Mouse (Mus musculus): ENCODE measurements around the gene Ncoa3. TPM values are rescaled to one million over a fixed set of nuclear protein-coding genes. Genes with fewer than 3 reads are reported as not detected.

Ncoa3 gene
- polyA plus RNA-seq, 1 experiment, result 5.6 TPM

DNA sequence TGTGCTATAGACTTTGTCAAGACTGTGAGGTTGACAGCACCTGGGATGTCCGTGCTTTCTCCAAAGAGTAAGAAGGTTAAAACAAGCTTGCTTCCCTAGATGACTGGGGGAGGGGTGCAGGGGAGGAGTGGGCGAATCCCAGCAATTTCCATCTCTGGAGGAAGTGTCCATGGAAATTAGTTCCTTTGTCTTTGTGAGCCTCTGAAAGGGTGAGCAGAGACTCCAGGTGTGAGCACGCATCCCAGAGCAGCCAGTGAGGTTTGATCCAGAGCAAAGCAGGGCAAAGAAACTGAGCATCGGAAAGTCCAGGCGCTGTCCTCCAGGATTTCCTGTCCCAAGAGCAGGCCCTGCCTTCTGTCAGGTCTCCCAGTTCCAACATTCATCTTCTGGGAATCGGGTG, 81.9 kb downstream of the Ncoa3 start:
- Histone ChIP-seq H3ac (ENCODE audit: control insufficient read depth, insufficient read length, low read depth) (no peak overlapping the region), H3K79me2 (ENCODE audit: control insufficient read depth, insufficient read depth) (no peaks in the 10 kb centered on the region), H3K4me3 (ENCODE audit: insufficient read depth, poor library complexity, severe bottlenecking) (no peak overlapping the region), H3K27me3 (ENCODE audit: control insufficient read depth, insufficient read depth, insufficient read length) (no peaks in the 10 kb centered on the region), H3K36me3 (ENCODE audit: control insufficient read depth, insufficient read depth) (peaks cover 37% of the 10 kb centered on the region), H3K79me3 (ENCODE audit: low read depth) (no peaks in the 10 kb centered on the region)
- no peak for TF ChIP-seq MYOD1 (IDR thresholded peaks at IDR 0.05; ENCODE audit: control insufficient read depth, insufficient read length, low read depth)
- no peak for TF ChIP-seq MYOG (IDR thresholded peaks at IDR 0.05; ENCODE audit: control insufficient read depth, extremely low read depth, insufficient read length)
- no peak for TF ChIP-seq CEBPB (IDR thresholded peaks at IDR 0.05; ENCODE audit: low read depth)
- no peak for TF ChIP-seq CTCF (IDR thresholded peaks at IDR 0.05; ENCODE audit: control insufficient read depth, insufficient read depth, insufficient read length)
- no peak for TF ChIP-seq FOSL1 (IDR thresholded peaks at IDR 0.05; ENCODE audit: insufficient read depth, low read length, poor library complexity, severe bottlenecking)
- TF ChIP-seq MAX (IDR thresholded peaks at IDR 0.05), result no peak
- no peak for TF ChIP-seq USF1 (IDR thresholded peaks at IDR 0.05; ENCODE audit: low read depth)

DNA sequence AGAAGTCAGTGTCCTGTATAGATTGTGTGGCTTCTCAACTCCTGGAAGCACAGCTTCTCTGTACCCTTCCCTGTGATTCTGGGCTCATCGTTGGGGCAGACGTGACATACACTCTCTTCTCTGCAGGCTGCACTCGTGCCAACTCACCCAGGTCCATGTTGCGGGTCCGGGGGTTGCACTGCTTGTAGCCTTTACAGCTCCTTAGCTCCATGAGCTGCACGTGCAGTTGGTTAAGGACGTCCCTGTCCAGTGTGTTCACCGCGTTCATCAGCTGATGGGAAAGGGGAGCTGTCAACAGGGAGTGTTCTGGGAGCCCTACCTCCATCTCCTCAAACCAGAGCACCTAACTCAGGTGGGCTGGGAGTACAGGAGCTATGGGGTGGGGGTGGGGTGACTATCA, 84.9 kb downstream of the Ncoa3 start:
- no peaks in the 10 kb centered on the region for H3K27me3 ChIP-seq (ENCODE audit: control insufficient read depth, insufficient read depth, insufficient read length)
- H3K79me2 ChIP-seq (ENCODE audit: control insufficient read depth, insufficient read depth), result no peaks in the 10 kb centered on the region
- no peaks in the 10 kb centered on the region for H3K79me3 ChIP-seq (ENCODE audit: low read depth)
- no peak overlapping the region for H3ac ChIP-seq (ENCODE audit: control insufficient read depth, insufficient read length, low read depth)
- no peak overlapping the region for H3K4me3 ChIP-seq (ENCODE audit: insufficient read depth, poor library complexity, severe bottlenecking)
- TF ChIP-seq MYOG (IDR thresholded peaks at IDR 0.05; ENCODE audit: control insufficient read depth, extremely low read depth, insufficient read length) (no peak), USF1 (IDR thresholded peaks at IDR 0.05; ENCODE audit: low read depth) (no peak), CEBPB (IDR thresholded peaks at IDR 0.05; ENCODE audit: low read depth) (no peak), FOSL1 (IDR thresholded peaks at IDR 0.05; ENCODE audit: insufficient read depth, low read length, poor library complexity, severe bottlenecking) (no peak), MYOD1 (IDR thresholded peaks at IDR 0.05; ENCODE audit: control insufficient read depth, insufficient read length, low read depth) (no peak), MAX (IDR thresholded peaks at IDR 0.05) (no peak)
- peaks cover 7% of the 10 kb centered on the region for H3K36me3 ChIP-seq (ENCODE audit: control insufficient read depth, insufficient read depth)

DNA sequence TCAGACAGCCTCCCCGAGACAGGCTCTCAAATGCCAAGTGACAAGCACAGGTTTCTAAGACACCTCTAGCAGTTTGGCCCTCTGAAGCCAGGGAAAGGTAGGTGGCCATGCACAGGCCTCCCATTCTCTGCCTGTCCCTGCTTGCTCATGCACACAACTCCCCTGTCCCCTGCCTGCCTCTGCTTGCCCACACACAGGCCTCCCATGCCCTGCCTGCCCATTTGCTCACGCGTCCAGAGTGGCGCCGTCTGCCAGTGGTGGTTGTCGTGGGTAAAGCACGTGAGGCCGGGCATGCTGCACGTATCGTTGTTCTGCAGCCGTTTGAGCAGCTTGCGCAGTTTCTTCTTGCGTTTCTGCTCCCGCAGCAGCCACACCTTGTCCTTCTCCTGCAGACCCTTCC, 86.8 kb downstream of the Ncoa3 start:
- Histone ChIP-seq H3K79me3 (ENCODE audit: low read depth) (no peaks in the 10 kb centered on the region), H3K4me3 (ENCODE audit: insufficient read depth, poor library complexity, severe bottlenecking) (no peak overlapping the region), H3K36me3 (ENCODE audit: control insufficient read depth, insufficient read depth) (peaks cover 2% of the 10 kb centered on the region), H3K79me2 (ENCODE audit: control insufficient read depth, insufficient read depth) (no peaks in the 10 kb centered on the region), H3ac (ENCODE audit: control insufficient read depth, insufficient read length, low read depth) (no peak overlapping the region), H3K27me3 (ENCODE audit: control insufficient read depth, insufficient read depth, insufficient read length) (no peaks in the 10 kb centered on the region)
- no peak for TF ChIP-seq FOSL1 (IDR thresholded peaks at IDR 0.05; ENCODE audit: insufficient read depth, low read length, poor library complexity, severe bottlenecking)
- TF ChIP-seq MYOD1 (IDR thresholded peaks at IDR 0.05; ENCODE audit: control insufficient read depth, insufficient read length, low read depth), result no peak
- TF ChIP-seq USF1 (IDR thresholded peaks at IDR 0.05; ENCODE audit: low read depth), result no peak
- TF ChIP-seq CEBPB (IDR thresholded peaks at IDR 0.05; ENCODE audit: low read depth), result no peak
- no peak for TF ChIP-seq CTCF (IDR thresholded peaks at IDR 0.05; ENCODE audit: control insufficient read depth, insufficient read depth, insufficient read length)
- TF ChIP-seq MAX (IDR thresholded peaks at IDR 0.05), result no peak
- no peak for TF ChIP-seq MYOG (IDR thresholded peaks at IDR 0.05; ENCODE audit: control insufficient read depth, extremely low read depth, insufficient read length)

DNA sequence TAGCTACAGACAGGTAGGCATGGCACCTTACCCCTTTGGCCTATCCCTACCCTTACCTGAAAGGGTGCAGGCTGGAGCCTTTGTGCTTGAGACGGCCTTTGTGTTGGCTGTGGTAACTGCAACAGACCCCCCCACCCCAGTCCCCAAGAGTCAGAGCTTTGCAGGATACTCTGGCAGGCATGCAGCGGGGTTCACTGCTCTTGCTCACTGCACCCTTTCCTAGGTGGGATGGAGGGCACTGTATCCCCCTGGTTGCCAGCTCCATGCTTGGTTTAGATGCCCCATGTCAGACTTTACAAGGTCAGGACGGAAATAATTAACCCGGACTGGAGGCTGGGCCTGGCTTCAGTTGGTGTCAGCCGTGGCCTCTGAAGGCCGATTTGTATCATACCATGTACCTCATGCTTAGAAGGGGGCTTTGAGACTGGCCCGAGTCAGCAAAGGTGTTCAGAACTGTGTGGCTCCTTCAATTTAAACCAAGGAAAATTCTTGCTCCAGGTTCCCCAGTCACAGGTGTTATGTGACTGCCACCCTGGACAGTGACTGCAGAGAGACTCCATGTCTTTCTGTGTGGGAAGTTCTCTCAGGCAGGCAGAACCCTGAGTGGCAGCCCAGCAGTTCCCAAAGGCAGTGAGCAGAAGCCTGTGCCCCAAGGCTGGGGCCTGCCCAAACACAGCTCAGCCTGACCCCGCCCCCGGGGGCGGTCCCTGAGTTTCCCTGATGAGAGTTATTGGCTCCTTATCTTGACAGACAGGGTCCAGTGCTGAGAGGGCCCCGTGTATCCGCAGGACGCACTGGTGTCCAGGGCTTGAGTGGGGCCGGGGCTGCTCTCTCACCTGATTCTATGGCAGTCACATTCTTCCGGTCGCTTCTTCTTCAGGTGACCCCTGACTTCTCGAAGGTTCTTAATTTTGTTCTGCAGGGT, 87.8 kb downstream of the Ncoa3 start:
- Histone ChIP-seq H3K79me2 (ENCODE audit: control insufficient read depth, insufficient read depth) (no peaks in the 10 kb centered on the region), H3K27me3 (ENCODE audit: control insufficient read depth, insufficient read depth, insufficient read length) (no peaks in the 10 kb centered on the region), H3ac (ENCODE audit: control insufficient read depth, insufficient read length, low read depth) (no peak overlapping the region), H3K4me3 (ENCODE audit: insufficient read depth, poor library complexity, severe bottlenecking) (no peak overlapping the region), H3K36me3 (ENCODE audit: control insufficient read depth, insufficient read depth) (no peaks in the 10 kb centered on the region), H3K79me3 (ENCODE audit: low read depth) (no peaks in the 10 kb centered on the region)
- TF ChIP-seq CEBPB (IDR thresholded peaks at IDR 0.05; ENCODE audit: low read depth), result no peak
- no peak for TF ChIP-seq FOSL1 (IDR thresholded peaks at IDR 0.05; ENCODE audit: insufficient read depth, low read length, poor library complexity, severe bottlenecking)
- no peak for TF ChIP-seq MYOG (IDR thresholded peaks at IDR 0.05; ENCODE audit: control insufficient read depth, extremely low read depth, insufficient read length)
- no peak for TF ChIP-seq MYOD1 (IDR thresholded peaks at IDR 0.05; ENCODE audit: control insufficient read depth, insufficient read length, low read depth)
- no peak for TF ChIP-seq USF1 (IDR thresholded peaks at IDR 0.05; ENCODE audit: low read depth)
- TF ChIP-seq CTCF (IDR thresholded peaks at IDR 0.05; ENCODE audit: control insufficient read depth, insufficient read depth, insufficient read length), result no peak
- TF ChIP-seq MAX (IDR thresholded peaks at IDR 0.05), result no peak

DNA sequence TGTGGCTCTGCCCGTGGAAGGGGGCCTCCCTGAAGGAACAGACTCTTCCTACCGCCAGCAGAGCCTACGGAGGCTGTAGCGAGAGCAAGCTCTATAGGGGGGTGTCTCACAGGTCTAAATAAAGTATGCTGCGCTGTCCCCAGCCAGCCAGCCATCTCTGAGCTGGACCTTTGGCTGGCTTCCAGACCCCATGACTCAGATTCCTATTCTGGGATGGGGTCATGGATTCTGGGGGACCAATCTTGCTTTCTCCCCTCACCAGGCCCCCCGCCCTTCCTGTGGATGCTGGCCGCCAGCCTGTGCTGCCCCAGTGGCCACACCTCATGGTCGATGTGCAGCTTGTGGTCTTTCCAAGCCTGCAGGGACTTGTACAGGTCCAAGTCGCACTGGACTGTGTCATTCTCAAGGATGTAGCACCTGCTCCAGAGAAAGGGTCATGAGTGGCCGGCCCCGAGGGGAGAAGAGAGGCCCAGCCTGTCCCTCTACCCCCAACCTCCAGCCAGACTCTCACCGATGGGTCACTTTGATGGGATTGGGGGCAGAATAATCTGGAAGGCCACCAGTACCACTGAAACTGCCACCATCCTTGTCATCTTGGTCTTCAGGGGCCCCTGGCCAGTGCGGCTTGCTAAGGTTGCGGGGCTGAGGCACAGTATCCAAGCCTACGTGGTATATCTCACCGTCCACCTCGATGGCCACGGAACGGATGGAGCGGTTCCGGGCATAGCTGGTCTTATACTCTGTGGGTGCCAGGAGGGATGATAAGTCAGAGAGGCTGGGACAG, 88.7 kb downstream of the Ncoa3 start:
- H3K4me3 ChIP-seq (ENCODE audit: insufficient read depth, poor library complexity, severe bottlenecking), result no peak overlapping the region
- H3K36me3 ChIP-seq (ENCODE audit: control insufficient read depth, insufficient read depth), result no peaks in the 10 kb centered on the region
- no peak for TF ChIP-seq USF1 (IDR thresholded peaks at IDR 0.05; ENCODE audit: low read depth)
- TF ChIP-seq FOSL1 (IDR thresholded peaks at IDR 0.05; ENCODE audit: insufficient read depth, low read length, poor library complexity, severe bottlenecking), result no peak
- no peak for TF ChIP-seq MYOG (IDR thresholded peaks at IDR 0.05; ENCODE audit: control insufficient read depth, extremely low read depth, insufficient read length)
- no peak for TF ChIP-seq CEBPB (IDR thresholded peaks at IDR 0.05; ENCODE audit: low read depth)
- TF ChIP-seq CTCF (IDR thresholded peaks at IDR 0.05; ENCODE audit: control insufficient read depth, insufficient read depth, insufficient read length), result no peak
- TF ChIP-seq MYOD1 (IDR thresholded peaks at IDR 0.05; ENCODE audit: control insufficient read depth, insufficient read length, low read depth), result no peak
- TF ChIP-seq MAX (IDR thresholded peaks at IDR 0.05), result no peak
- H3K79me2 ChIP-seq (ENCODE audit: control insufficient read depth, insufficient read depth), result no peaks in the 10 kb centered on the region
- no peaks in the 10 kb centered on the region for H3K27me3 ChIP-seq (ENCODE audit: control insufficient read depth, insufficient read depth, insufficient read length)
- no peak overlapping the region for H3ac ChIP-seq (ENCODE audit: control insufficient read depth, insufficient read length, low read depth)
- no peaks in the 10 kb centered on the region for H3K79me3 ChIP-seq (ENCODE audit: low read depth)

Measured in C2C12 (cell line).